Mouse (Mus musculus): ENCODE measurements around the gene Kif6. TPM values are rescaled to one million over a fixed set of nuclear protein-coding genes. Genes with fewer than 3 reads are reported as not detected.

The Kif6 gene
- polyA plus RNA-seq, 1 experiment from 2014 or later = 2.5 TPM

DNA sequence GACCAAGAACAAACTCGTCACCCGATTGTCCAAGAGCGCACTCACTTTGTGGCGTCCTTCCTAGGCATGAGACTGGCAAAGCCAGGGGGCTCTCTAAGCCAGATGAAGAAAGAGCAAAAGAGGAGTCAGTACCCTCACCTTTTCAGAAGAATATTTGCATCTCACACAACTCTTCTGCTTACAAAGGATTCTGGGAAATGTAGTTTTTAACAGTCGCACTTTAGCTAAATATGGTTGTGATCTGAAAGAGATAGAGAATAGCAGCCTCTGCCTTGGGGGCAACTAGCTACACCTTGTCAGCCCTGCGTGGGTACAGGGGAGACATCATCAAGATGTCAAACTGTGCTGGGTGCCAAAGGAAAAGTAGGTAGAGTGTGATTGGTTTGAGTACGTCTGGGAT lies 287.7 kb downstream of the Kif6 start:
- Histone ChIP-seq H3K4me3 (no peak overlapping the region), H3K27ac (ENCODE audit: poor library complexity, severe bottlenecking) (no peak overlapping the region), H3K4me2 (no peak overlapping the region), H3K9ac (no peak overlapping the region), H3K27me3 (replicated peaks) (peaks cover 32% of the 10 kb centered on the region), H3K9me3 (replicated peaks) (no peaks in the 10 kb centered on the region), H3K4me1 (replicated peaks) (peaks cover 9% of the 10 kb centered on the region), H3K36me3 (no peaks in the 10 kb centered on the region)
- no peak for ATAC-seq (ENCODE audit: insufficient number of reproducible peaks, low FRiP score)
- 79% methylated on average over 7 of the region's 7 CpGs for WGBS

- no peaks in the 10 kb centered on the region for H3K9me3 ChIP-seq (replicated peaks)
- WGBS = 72% methylated on average over 4 of the region's 4 CpGs
- no peak for ATAC-seq (ENCODE audit: insufficient number of reproducible peaks, low FRiP score)
These were observed 308.5 kb downstream of the Kif6 start for GRCm38 (mm10) chr17:49923429-49923828.

GRCm38 (mm10) chr17:49927611-49928010 lies 312.7 kb downstream of the Kif6 start:
- H3K9ac ChIP-seq = no peak overlapping the region
- no peaks in the 10 kb centered on the region; the same call in 1 of the 2 replicates for H3K4me1 ChIP-seq (replicated peaks)
- H3K36me3 ChIP-seq = no peaks in the 10 kb centered on the region
- no peaks in the 10 kb centered on the region for H3K9me3 ChIP-seq (replicated peaks)
- H3K27ac ChIP-seq (ENCODE audit: poor library complexity, severe bottlenecking) = no peak overlapping the region
- no peak overlapping the region for H3K4me3 ChIP-seq
- peaks cover 2% of the 10 kb centered on the region for H3K27me3 ChIP-seq (replicated peaks)
- 59% methylated on average over 2 of the region's 2 CpGs for WGBS
- ATAC-seq (ENCODE audit: insufficient number of reproducible peaks, low FRiP score) = no peak
- no peak overlapping the region for H3K4me2 ChIP-seq

More at GRCm38 (mm10) chr17:49923429-49923828, 308.5 kb downstream of the Kif6 start:
- no peaks in the 10 kb centered on the region for H3K4me1 ChIP-seq (replicated peaks)
- H3K27ac ChIP-seq (ENCODE audit: poor library complexity, severe bottlenecking) = no peak overlapping the region
- H3K4me3 ChIP-seq = no peak overlapping the region
- 0 out of 2 replicates have a peak, but pooled peaks cover 2% of the 10 kb centered on the region for H3K27me3 ChIP-seq (replicated peaks)
- no peak overlapping the region for H3K9ac ChIP-seq
- H3K4me2 ChIP-seq = no peak overlapping the region
- no peaks in the 10 kb centered on the region for H3K36me3 ChIP-seq

DNA sequence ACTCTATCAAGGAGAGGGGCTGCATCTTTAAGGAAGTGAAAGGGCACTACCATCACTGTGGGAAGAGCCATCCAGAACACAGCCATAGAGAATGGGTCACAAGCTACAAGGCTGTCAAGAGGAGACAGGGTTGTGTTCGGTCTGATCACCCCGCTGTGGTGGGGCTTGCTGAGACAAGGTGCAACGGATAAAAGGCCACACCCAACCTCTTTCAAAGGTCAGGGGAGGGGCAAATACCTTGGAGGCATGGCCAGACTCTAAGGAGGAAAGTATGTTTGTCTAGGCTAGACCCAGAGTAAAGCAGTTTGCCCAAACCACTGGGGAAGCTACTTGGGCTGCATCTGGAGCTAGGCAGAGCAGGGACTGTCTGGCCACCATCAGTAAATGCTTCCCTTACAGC lies 318.9 kb downstream of the Kif6 start:
- no peak for ATAC-seq (ENCODE audit: insufficient number of reproducible peaks, low FRiP score)
- Histone ChIP-seq H3K9ac (no peak overlapping the region), H3K4me2 (no peak overlapping the region), H3K36me3 (no peaks in the 10 kb centered on the region), H3K27ac (ENCODE audit: poor library complexity, severe bottlenecking) (no peak overlapping the region), H3K27me3 (replicated peaks) (peaks cover 40% of the 10 kb centered on the region), H3K4me3 (no peak overlapping the region), H3K9me3 (replicated peaks) (no peaks in the 10 kb centered on the region), H3K4me1 (replicated peaks) (no peaks in the 10 kb centered on the region; the same call in 1 of the 2 replicates)
- 67% methylated on average over 3 of the region's 3 CpGs for WGBS

- Histone ChIP-seq H3K9ac (no peak overlapping the region), H3K9me3 (replicated peaks) (no peaks in the 10 kb centered on the region), H3K27me3 (replicated peaks) (peaks cover 40% of the 10 kb centered on the region), H3K4me1 (replicated peaks) (no peaks in the 10 kb centered on the region; the same call in 1 of the 2 replicates), H3K36me3 (no peaks in the 10 kb centered on the region), H3K4me2 (no peak overlapping the region), H3K27ac (ENCODE audit: poor library complexity, severe bottlenecking) (no peak overlapping the region), H3K4me3 (no peak overlapping the region)
- WGBS = 22% methylated on average over 4 of the region's 4 CpGs
- no peak for ATAC-seq (ENCODE audit: insufficient number of reproducible peaks, low FRiP score)
These were observed 319.6 kb downstream of the Kif6 start for GRCm38 (mm10) chr17:49934586-49934985.

GRCm38 (mm10) chr17:49935602-49936205 lies 320.8 kb downstream of the Kif6 start:
- H3K9ac ChIP-seq = no peak overlapping the region
- H3K4me1 ChIP-seq (replicated peaks) = no peaks in the 10 kb centered on the region
- H3K36me3 ChIP-seq = no peaks in the 10 kb centered on the region
- H3K4me2 ChIP-seq = no peak overlapping the region
- ATAC-seq (ENCODE audit: insufficient number of reproducible peaks, low FRiP score) = no peak
- no peak overlapping the region for H3K27ac ChIP-seq (ENCODE audit: poor library complexity, severe bottlenecking)
- H3K9me3 ChIP-seq (replicated peaks) = no peaks in the 10 kb centered on the region
- WGBS = 3% methylated on average over 4 of the region's 4 CpGs
- no peak overlapping the region for H3K4me3 ChIP-seq
- peaks cover 40% of the 10 kb centered on the region for H3K27me3 ChIP-seq (replicated peaks)

GRCm38 (mm10) chr17:49936214-49936613 lies 321.3 kb downstream of the Kif6 start:
- H3K4me1 ChIP-seq (replicated peaks) = no peaks in the 10 kb centered on the region
- H3K4me2 ChIP-seq = no peak overlapping the region
- no peak overlapping the region for H3K27ac ChIP-seq (ENCODE audit: poor library complexity, severe bottlenecking)
- WGBS = 21% methylated on average over 2 of the region's 2 CpGs
- H3K9ac ChIP-seq = no peak overlapping the region
- peaks cover 40% of the 10 kb centered on the region for H3K27me3 ChIP-seq (replicated peaks)
- no peak overlapping the region for H3K4me3 ChIP-seq
- no peaks in the 10 kb centered on the region for H3K9me3 ChIP-seq (replicated peaks)
- no peaks in the 10 kb centered on the region for H3K36me3 ChIP-seq
- no peak for ATAC-seq (ENCODE audit: insufficient number of reproducible peaks, low FRiP score)

- Histone ChIP-seq H3K4me2 (no peak overlapping the region), H3K4me3 (no peak overlapping the region), H3K27me3 (replicated peaks) (peaks cover 32% of the 10 kb centered on the region; the same call in 1 of the 2 replicates), H3K4me1 (replicated peaks) (no peaks in the 10 kb centered on the region), H3K36me3 (no peaks in the 10 kb centered on the region), H3K9ac (no peak overlapping the region), H3K27ac (ENCODE audit: poor library complexity, severe bottlenecking) (no peak overlapping the region), H3K9me3 (replicated peaks) (peaks cover 7% of the 10 kb centered on the region; the same call in 1 of the 2 replicates)
- WGBS = 77% methylated on average over 7 of the region's 7 CpGs
- ATAC-seq (ENCODE audit: insufficient number of reproducible peaks, low FRiP score) = no peak
These were observed 324.2 kb downstream of the Kif6 start for GRCm38 (mm10) chr17:49939146-49939545.

- peaks cover 4% of the 10 kb centered on the region; the same call in 1 of the 2 replicates for H3K27me3 ChIP-seq (replicated peaks)
- no peaks in the 10 kb centered on the region for H3K36me3 ChIP-seq
- ATAC-seq (ENCODE audit: insufficient number of reproducible peaks, low FRiP score) = no peak
- H3K27ac ChIP-seq (ENCODE audit: poor library complexity, severe bottlenecking) = no peak overlapping the region
- H3K4me3 ChIP-seq = no peak overlapping the region
- WGBS = 76% methylated on average over 6 of the region's 6 CpGs
- H3K9me3 ChIP-seq (replicated peaks) = peaks cover 7% of the 10 kb centered on the region; the same call in 1 of the 2 replicates
- H3K9ac ChIP-seq = no peak overlapping the region
- H3K4me2 ChIP-seq = no peak overlapping the region
- H3K4me1 ChIP-seq (replicated peaks) = no peaks in the 10 kb centered on the region
These were observed 327.7 kb downstream of the Kif6 start for GRCm38 (mm10) chr17:49942674-49943073.

DNA sequence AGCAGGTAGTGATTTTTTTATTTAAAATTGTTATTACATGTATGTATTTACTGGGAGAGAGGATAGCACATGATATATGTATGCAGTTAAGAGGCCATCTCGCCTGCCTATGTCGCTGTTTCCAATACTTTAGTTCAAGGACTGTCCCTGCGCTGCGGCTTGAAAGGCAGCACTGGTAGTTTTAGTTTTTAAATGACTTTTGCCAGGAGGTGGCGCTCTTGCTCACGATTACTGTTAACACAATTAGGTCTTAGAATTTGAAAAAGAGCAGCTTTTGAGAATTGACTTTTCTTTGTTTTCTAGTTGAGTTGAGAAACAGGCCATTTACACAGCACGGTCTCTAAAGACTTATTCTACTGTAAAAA lies 336.5 kb downstream of the Kif6 start:
- H3K4me1 ChIP-seq (replicated peaks) = peaks cover 6% of the 10 kb centered on the region; the same call in 1 of the 2 replicates
- 0 out of 2 replicates have a peak, but pooled peaks cover 2% of the 10 kb centered on the region for H3K27me3 ChIP-seq (replicated peaks)
- no peak overlapping the region for H3K9ac ChIP-seq
- no peak for ATAC-seq (ENCODE audit: insufficient number of reproducible peaks, low FRiP score)
- 10% methylated on average over 7 of the region's 7 CpGs for WGBS
- H3K27ac ChIP-seq (ENCODE audit: poor library complexity, severe bottlenecking) = no peak overlapping the region
- H3K4me2 ChIP-seq = peak overlapping the region; percentile 56
- H3K9me3 ChIP-seq (replicated peaks) = no peaks in the 10 kb centered on the region
- H3K36me3 ChIP-seq = no peaks in the 10 kb centered on the region
- no peak overlapping the region for H3K4me3 ChIP-seq

DNA sequence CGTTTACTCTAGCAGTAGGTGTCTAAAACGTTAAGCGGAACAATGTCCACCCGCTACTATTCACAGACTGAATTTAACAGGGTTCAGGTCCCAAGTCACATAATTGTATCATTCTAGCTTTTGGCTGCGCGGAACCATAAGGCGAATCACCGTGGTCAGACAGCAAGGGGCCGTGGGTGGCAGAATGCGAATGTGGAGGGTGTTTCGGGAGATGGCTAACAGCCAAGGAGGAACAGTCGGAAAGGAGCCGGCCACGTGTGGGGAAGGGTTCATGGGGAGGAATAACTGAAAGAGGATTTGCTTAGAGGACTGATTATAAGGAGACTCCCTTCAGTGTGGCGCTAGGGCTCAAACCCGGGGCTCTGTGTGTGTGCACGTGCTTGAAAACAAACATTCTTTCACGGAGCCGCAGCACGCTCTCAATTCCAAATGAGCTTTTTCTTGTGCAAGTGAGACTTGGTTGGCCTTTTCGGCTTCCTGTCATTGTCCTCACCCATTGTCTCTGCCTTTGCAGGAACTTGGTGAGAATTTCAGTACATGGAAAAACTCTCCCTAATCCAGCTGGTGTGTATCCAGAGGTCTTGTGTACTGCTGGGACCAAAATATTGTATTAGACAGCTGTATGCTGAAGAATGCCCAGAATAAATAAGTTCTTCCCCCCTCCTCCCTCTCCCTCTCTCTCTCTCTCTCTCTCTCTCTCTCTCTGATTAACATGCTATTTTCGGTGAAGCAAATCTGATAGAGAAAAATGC lies 337.1 kb downstream of the Kif6 start:
- H3K36me3 ChIP-seq = no peaks in the 10 kb centered on the region
- H3K9me3 ChIP-seq (replicated peaks) = no peaks in the 10 kb centered on the region
- H3K4me3 ChIP-seq = 0 out of 2 replicates have a peak overlapping the region, but pooled peaks have one; percentile 22
- WGBS = 35% methylated on average over 22 of the region's 22 CpGs
- peaks cover 6% of the 10 kb centered on the region; the same call in 1 of the 2 replicates for H3K4me1 ChIP-seq (replicated peaks)
- H3K4me2 ChIP-seq = peak overlapping the region; percentile 56
- H3K27me3 ChIP-seq (replicated peaks) = 0 out of 2 replicates have a peak, but pooled peaks cover 2% of the 10 kb centered on the region
- H3K9ac ChIP-seq = peak overlapping the region; percentile 33; the same call in 1 of the 2 replicates
- ATAC-seq (ENCODE audit: insufficient number of reproducible peaks, low FRiP score) = peak; percentile 63; the same call in 1 of the 2 replicates
- H3K27ac ChIP-seq (ENCODE audit: poor library complexity, severe bottlenecking) = peak overlapping the region; percentile 50; the same call in 1 of the 2 replicates
